Mouse (Mus musculus) frontal cortex, postnatal 36 days (tissue): ENCODE data around the gene Kazald1.
"Not testable (repeated sequence)": the region's sequence is repeated elsewhere in the genome, so short reads cannot be mapped to it uniquely, and the experiment has no call there.

ENCODE experiments used
- DNase-seq, 2 experiments: peaks; one replicate each; pipeline ENCODE4 v3.0.0; 2022; ENCODE audit warnings: low spot score in 2 of 2

Gene Kazald1

DNA sequence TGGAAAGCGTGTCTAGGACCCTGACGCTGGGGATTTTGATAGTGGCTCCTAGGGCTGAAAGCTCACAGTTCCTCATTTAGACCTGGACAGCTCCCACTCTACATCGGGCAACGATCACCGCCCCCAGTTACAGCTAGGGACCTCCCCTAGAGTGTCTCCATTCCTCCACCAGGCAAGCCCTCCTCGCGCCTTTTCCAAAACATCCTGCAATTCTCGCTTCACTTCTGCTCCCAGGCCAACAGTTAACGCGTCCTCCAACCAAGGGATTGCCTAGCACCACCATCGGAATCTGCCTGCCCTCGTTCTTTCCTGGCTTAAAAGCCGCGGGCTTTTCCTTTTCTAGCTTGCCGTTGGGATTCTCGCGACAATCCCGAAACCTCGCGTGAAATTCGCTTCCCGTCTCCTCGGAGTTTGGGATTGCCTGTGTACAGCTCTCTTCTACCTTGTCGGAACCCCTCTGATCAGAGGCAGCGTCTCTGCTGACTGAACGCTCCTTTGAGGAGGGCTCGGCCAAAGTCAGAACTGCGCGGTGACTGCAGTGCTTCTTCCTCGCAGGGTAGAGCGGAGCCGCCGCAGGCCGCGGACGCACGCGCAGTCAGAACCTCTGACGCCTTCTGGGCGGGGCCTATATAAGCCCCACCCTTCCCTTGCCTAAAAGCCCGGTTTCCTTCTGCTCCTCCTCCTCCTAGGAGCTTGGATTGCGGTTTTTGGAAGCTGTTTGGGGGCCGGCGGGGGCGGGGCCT, at the start of gene Kazald1:
Gene Kazald1, plus strand, starts transcription at position 662 of the 743 bp plus-strand sequence.
- DNase-seq, result peak; percentile 93 to 95

DNA sequence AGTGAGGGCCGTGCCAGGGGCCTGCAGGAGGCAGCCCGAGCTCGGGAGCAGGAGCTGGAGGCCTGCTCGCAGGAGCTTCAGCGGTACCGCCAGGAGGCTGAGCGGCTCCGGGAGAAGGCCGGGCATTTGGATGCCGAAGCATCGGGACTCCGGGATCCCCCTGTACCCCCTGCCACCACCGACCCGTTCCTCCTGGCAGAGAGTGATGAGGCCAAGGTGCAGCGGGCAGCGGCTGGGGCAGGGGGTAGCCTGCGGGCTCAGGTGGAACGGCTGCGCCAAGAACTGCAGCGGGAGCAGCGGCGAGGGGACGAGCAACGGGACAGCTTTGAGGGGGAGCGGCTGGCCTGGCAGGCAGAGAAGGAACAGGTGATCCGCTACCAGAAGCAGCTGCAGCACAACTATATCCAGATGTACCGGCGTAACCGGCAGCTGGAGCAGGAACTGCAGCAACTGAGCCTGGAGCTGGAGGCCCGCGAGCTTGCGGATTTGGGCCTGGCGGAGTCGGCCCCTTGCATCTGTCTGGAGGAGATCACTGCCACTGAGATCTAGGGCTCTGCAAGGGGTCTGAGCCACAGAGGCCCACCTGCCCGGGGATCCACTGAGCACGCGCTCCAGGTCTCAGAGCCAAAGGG, 49.0 kb upstream of the Kazald1 start:
- DNase-seq, result no peak

DNA sequence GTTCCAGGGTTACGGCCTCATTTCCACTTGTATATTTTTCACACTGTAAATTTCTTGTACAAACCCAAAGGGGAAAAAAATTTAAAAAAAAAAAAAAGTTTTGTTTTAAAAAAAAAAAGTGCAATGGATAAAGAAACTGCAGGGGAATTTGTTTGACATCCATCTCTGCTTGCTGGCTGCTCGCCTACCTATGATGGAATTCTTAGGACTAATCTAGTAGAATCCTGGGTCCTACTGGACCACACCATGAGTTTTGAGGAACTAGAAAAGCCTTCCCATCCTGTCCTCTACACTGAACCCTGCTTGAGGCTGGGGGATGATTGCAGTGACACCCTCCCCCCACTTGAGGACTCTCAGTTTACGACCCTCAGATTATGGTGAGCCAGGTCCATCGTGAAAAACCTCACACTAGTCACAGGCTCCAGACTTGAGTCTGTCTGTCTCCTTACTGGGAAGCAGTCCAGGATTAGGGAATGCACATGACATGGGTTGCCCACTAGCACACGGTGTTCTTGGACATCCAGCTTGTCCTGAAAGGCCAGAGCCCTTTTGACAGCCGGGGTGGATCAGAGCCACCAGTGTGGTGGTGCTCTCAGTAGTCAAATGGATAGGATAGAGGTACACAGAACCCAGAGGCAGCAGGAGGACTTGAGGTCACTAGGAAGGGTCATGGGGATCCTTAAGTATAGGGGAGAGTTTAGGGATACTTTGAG, 47.9 kb upstream of the Kazald1 start:
- no peak for DNase-seq

DNA sequence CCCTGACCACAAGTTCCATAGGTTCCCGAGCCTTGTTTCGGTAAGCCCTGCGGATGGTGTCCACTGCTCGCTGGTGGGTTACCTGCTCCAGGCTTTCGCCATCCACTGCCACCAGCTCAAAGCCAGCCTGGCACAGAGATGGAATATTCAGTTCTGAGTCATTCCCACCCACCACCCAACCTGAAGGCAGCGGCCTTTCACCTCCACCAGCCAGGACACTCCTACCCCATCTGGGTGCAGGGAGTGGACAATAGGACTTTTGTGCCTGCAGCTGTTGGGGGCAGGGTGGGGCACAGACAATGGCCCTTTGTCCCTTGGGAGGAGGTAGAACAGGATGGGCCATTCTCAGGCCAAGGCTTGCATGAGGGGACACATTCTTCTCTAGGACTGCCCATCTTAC, 47.2 kb upstream of the Kazald1 start:
- no peak for DNase-seq

DNA sequence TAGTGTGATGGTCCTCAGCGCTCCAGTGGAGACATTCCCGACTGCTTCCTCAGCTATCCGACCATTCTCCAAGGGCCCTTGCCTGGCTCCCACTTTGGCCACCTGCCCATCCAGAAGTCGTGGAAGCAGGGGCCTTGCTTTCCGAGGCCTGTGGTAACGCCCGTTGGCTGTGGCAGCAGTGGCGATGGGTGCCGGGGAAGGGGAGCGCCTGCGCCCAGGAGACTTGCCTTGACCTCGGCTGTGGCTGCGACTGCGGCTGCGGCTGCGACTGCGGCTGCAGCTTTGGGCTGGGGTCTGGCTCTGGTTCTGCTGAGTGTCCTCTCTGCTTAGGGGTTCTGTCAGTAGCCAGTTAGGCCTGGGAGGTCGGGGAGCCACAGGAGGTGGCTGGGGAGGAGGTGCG, 46.3 kb upstream of the Kazald1 start:
- no peak for DNase-seq

DNA sequence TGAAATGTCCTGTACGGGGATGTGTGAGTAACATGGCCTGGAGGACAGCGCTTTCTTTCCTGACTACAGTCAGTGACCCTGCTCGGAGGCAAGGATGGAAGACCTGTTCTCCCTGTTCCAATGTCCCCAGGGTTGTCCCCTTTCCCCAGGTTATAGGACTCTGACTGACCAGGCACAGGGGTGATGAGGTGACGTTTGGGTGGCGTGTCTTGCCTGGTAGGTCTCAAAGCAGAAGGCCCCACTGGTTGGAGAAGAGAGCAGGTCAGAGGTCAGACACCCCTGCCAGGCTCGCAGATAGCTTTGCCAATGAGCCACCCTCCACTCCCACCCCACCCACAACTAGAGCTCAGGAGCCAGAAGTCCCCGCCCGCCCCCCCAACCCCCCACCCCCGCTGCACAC, 45.5 kb upstream of the Kazald1 start:
- no peak for DNase-seq

DNA sequence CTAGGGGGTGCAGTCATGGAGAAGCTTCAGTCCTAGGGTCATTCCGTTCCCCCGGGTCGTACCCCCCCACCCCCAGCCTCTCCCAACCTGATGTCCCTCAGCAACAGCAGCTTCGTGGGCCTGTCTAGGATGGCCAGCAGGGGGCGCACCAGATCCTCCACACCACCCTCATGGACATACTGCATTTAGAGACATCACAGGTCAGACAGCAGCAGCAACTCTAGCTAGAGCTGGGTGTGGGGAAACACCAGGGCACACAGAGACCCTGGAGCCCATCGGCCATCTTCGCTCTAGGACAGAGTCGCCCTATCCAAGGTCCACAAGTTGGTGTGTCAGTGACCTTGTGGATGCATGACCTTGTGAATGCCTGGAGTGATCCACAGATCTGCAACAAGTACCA, 44.9 kb upstream of the Kazald1 start:
- peak; percentile 59 for DNase-seq

DNA sequence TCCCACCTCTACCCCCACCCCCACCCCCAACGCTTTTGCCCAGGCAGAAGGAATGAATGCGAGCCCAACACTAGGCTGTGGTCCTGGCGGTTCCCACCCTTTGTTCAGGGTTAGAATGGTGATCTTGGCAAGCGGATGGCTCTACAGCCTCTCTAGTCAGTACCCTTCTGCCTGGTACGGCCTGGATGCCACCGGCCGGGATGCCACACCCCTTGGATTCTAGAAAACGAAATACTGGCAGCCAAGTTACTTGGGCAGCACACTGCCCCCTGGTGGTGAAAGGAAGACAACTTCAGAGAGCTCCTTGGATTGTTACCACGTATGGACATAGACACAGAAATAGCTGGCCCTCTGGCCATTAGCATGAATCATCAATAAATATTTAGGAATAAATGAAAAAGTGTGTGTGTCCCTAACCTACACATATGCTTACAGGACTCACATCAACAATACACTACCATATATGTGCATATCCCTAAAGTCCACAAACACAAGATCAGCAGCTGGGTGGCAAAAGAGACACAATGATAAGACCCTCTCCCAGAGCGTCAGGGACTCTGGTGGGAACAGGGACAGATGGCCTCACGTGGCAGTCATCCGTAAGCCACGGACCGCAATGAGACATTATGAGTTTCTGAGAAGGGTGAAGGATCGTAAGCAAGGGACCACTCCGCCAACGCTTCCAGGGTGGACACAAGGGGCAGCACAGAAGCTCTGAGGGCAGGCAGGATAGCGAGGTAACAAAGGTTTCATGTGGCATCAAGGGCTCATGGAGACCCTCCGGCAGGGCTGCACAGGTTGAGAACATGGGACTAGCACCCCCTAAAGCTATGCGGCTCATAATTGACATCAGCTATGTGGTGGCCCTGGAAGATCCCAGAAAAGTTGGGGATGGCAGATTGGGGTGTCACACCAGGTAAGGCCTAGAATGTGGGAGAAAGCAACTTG, 44.0 kb upstream of the Kazald1 start:
- peak; percentile 68 to 85 for DNase-seq

DNA sequence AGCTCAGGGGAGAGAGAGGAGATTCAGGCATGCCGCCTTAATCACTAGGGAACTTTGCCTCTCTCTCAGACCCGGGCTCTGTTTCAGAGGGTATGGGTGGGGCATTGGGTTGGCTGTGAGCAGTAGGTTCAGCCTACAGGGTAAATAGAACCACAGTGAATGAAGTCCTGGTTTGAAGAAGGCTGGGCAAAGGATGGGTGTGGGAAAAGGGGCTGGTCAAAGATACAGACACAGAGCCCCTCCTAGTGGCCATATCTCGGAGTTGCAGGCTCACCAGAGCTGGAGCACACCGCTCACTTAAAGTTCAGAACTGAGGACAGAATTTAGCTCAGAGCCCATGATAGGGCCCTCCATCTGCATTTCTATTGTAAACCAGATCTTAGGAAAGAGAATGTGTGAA, 43.3 kb upstream of the Kazald1 start:
- peak; percentile 64 to 81 for DNase-seq

DNA sequence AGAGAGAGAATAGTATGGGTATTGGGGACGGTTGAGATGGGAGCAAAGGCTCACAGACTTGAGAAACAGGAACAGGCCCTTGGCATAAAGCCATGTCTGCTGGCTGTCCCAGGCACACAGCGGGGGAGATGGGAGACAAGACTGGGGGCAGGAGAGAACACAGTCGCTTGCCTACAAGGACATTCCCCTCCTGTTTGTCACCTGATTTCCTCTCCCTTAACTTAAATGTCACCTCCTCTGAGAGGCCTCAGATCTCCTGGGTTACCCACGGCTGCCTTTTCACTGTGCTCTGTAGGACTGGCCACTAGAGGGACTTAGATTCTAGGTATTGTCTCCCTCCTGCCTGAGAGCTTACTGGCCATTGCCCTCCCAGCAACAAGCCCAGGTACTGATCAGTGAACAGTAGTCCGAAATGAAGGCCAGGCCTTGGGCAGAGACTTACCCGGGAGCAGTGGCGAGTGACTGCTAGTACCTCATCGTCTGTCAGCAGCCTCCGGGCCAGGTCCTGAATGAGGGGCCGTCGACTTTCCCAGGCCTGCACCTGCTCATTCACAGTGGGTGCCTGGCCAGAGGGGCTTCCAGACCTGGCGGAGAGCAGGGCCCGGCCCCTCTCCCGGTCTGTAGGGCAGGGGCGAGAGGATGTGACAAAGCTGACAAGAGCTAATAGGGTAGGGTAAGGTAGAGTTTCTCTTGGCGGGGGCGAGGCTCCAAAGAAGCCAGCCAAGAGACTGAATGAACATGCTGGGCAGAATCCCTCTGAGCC, 42.3 kb upstream of the Kazald1 start:
- no peak for DNase-seq

DNA sequence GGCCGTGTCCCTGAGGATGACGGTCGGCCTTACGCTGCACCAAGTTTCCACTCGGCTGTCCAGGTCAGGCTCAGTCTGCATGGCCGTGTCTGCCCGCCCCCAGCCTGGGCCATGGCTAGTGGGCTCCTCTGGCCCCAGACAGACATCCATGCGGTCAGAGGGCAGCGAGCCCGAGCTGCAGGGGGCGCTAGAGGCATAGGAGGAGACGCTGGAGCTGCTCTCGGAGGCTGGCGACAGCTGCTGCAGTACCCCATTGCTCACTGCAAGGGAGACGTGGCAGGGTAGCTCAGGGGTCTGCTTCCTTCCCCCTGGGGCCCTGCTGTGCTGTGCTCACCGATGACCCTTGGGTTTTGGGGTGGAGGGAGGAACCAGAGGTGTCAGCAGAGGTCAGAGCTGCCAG, 38.2 kb upstream of the Kazald1 start:
- no peak for DNase-seq

DNA sequence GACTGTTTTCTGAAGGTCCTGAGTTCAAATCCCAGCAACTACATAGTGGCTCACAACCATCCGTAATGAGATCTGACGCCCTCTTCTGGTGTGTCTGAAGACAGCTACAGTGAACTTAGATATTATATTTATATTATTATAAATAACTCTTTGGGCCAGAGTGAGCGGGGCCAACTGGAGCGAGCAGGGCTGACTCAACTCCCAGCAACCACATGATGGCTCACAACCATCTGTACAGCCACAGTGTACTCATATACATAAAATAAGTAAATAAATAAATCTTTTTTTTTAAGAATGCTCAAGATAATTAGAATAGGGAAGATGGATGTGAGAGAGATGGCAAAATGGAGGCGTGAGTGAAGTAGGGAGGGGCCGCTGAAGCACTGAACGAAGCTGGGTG, 36.8 kb upstream of the Kazald1 start:
- not testable (repeated sequence) for DNase-seq

DNA sequence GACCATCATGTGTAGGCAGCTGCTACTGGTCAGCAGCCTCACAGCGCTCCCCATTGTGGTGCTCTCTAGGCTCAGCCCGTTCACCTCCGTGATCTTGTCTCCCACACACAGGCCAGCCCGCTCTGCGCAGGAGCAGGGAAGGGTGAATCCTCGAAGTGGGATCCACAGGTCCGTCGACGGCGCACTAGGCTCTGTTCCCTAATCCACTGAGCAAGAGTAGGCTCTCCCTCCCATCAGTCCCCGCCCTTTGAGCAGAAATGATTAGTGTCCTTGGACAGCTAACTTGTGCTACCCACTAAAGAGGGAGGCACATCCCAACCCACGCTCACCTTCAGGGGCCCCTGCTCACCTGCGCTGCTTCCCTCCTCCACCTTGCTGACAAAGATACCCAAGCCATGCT, 34.8 kb upstream of the Kazald1 start:
- no peak for DNase-seq

DNA sequence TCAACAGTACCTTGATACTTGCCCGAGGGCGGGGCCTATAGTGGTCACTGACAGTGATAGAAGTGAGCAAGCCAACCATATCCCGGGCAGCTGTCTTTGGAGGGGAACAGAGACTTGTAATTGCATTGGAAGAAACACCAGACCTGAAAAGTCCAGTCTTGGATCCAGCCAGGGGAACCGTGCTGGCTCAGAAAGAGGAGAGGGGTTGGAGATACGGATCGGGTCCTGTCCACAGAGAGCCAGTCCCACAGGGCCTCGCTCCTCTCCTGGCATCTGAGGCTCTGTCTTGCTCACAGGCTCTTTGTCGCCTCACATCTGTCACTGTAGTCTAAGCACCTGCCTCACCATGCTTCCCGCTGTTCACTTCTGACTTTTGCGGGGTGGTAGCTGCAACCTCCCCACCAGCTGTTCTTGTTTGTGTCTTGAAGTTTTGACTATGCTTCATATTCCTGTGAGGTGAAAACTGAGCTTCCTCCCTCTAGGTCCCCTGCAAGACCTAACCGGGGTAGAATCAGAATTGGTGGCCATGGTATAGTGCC, 30.6 kb upstream of the Kazald1 start:
- no peak for DNase-seq

DNA sequence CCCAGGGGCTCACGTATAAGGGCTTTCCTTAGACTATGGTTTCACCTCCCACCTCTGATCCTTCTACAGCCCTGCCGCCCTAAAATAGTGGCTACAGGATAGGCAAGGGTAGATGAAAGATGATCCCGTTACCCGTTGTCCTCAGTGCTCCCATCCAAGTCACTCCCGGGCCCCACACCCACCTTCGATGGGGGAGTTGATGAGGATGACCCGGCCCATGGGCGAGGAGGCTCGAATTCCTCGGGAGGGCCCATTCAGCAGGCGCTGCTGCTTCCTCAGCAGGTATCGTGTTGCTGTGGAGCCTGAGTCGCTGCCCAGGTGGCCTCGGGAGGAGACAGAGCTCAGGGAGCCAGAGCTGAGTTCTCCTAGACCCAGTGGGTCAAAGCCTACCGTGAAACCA, 29.8 kb upstream of the Kazald1 start:
- no peak for DNase-seq

DNA sequence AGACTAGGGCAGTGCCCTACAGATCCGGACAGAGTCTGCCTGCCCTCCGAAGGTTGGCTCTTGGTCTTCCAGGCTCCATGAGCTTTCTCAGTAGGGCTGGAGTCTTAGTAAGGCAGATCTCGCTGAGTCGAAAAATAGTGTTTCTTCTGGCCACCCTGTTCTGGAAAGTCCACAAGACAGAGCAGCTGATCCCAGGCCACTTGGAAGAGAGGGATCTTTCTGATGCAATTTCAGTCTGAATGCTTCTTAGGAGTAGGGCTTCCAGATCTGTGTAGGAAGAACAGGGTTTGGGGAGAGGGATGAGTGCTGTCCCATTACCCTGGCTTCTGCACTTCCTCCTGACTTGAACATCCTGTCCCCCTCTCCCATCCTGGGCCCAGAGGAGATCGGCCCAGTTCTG, 29.4 kb upstream of the Kazald1 start, which contains the start of gene Pdzd7:
Gene Pdzd7, minus strand, starts transcription at position 67 of the 400 bp plus-strand sequence.
- no peak for DNase-seq

DNA sequence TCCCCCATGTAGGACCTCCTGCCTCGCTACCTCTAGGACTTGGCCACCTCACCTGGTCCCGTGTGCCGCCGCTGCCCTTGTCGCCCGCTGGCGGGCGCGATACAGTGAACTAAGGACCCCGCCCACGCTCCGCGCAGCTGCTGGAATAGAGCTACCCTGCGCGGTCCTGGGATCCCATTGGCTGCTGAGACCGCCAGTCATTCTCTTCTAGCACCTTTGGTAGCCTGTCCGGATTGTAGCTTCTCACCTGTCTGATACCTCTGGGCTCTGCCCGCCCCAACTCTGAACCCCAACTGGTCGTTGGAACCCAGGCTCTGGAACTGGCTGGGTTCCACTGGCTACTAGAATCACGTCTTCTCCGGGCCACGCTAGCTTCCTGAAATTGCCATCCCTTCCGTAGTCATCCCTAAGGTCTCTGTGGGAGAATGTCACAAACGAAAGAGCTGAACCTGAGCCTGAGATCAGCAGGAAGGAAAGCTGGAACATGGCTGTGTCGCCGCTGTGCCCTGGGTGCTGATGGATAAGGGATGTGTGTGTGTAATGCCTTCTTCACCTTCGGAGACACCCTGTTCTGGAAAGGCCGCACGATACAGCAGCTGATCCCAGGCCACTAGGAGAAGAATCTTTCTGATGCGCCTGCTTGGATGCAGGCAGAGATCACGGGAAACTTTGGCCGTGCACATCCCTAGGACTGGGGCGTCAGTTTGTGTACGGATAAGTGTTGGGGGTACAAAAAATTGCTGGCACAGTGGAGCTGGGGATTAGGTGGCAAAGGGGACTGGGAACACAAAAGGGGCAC, 28.3 kb upstream of the Kazald1 start:
- peak; percentile 82 to 91 for DNase-seq

DNA sequence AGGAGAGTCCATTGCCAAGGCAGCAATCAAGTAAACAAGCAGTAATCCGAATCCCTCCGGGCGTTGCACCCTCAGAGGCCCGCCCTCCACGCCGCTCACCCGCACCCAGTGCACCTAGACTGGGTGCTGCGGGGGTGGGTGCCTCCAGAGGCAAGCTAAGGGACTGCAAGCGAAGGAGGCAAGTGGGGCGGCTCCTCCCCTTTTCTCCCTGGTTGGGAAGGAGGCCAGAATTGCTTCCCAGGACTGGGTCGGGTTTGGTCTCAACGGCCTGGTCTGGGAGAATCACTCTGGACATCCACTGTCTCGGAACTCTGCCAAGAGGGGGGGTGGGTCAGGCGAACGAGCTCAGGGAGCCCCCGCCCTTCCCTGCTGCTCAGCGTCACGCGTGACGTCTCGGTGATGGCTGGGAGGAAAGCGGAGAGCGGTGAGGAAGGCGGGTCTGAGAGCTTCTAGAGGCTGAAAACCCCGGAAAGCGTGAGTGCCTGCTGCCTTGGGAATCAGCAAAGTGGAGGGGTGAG, 27.6 kb upstream of the Kazald1 start, which contains the start of gene Sfxn3:
Gene Sfxn3, plus strand, starts transcription at position 87 of the 518 bp plus-strand sequence.
- peak; percentile 93 to 94 for DNase-seq

DNA sequence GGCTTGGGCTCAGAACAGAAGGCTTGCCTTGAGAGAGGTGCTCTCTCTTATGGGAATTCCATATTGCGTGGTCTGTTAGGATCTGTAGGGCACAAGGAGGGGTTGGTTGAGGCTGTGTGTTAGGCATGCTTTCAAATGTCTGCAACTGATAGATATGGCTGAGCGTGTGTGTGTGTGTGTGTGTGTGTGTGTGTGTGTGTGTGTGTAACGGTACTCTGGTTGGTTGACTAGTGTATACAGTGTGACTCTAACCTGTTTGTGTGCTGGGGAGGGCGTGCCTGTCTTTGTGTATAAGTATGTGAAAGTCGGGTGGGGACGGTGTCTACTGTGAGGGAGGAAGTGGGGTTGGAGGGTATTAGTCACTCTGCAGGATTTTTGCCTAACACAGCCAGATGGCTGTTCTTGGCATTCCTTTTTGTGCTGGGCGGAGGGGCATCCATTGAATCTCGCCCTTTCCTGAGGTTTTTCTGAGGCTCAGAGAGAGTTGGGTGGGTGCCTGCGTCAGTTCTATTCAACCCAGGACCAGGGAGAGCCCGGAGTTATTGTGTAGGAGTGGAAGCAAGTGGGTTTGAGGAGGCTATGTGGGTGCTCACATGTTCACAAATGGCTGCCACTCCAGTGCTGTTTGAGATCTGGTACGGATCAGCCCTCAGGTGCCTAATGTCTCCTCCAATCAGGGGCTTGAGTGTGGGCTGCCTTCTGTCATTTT, 27.0 kb upstream of the Kazald1 start:
- peak; percentile 89 to 90 for DNase-seq
